12 mouse cellular contexts compared by ENCODE assay signal in the genomic region with DNA sequence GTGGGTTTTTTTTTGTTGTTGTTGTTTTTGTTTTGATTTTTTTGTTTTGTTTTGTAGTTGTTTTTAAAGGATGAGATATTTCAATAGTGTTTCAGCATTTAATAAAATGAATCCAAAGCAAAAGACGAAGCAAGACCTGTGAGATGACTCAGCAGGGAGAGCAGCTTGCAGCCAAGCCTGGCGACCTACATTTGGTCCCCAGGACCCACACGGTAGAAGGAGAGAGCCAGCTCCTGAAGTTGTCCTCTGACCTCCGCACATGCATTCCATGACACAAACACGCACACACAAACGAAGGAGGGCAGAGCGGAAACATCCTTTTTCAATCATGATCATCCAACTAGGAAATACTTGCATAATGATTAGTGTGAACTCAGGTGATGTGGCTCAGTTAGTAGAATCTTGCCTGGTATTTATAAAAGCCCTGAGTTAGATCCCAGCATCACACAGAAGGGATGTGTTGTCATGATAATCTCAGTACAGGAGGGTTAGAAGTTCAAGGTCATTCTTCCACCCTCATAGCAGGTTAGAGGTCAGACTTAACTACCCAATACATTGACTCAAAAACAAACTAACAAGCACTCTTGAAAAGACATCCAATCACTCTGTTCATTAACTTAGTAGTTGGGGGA.
A peak's percentile ranks its signal among the peaks of the same experiment; 100 is the strongest.
DNase-seq lines count a peak whose midpoint lies in the region; ATAC-seq lines count a peak whose summit lies in the region.
"Had no signal": no experiment of that assay in that cellular context is flagged by ENCODE, and none has a peak within 500 bp of the region (broad histone marks: within the 10 kb centered on the region; RNA-seq: fewer than 3 reads in every experiment).

No protein-coding gene starts in this region.

- no peak overlapping the region for H3K4me2 ChIP-seq in forebrain, embryonic 12.5 days
- no peak overlapping the region for H3K4me2 ChIP-seq in midbrain, embryonic 14.5 days (ENCODE audit: low read length)
- H3K4me2 ChIP-seq in midbrain, embryonic 11.5 days = no peak overlapping the region
- H3K4me2 ChIP-seq: heart, embryonic 12.5 days; limb, embryonic 15.5 days had no signal

- H3K36me3 ChIP-seq in forebrain, embryonic 12.5 days (replicated peaks) = no peaks in the 10 kb centered on the region
- H3K36me3 ChIP-seq in forebrain, embryonic 10.5 days (replicated peaks) = no peaks in the 10 kb centered on the region
- H3K36me3 ChIP-seq in midbrain, embryonic 14.5 days (ENCODE audit: control insufficient read depth, insufficient read depth, low read length) = no peaks in the 10 kb centered on the region
- H3K36me3 ChIP-seq in midbrain, embryonic 11.5 days (ENCODE audit: control insufficient read depth, insufficient read depth, low read length) = no peaks in the 10 kb centered on the region
- H3K36me3 ChIP-seq: G1E; limb, embryonic 15.5 days had no signal

- H3K27ac ChIP-seq in forebrain, embryonic 12.5 days = 0 out of 2 replicates have a peak overlapping the region, but pooled peaks have one; percentile 20
- no peak overlapping the region for H3K27ac ChIP-seq in forebrain, embryonic 10.5 days
- 0 out of 2 replicates have a peak overlapping the region, but pooled peaks have one; percentile 5 for H3K27ac ChIP-seq in midbrain, embryonic 14.5 days (replicated peaks; ENCODE audit: low read depth, low read length)
- no peak overlapping the region for H3K27ac ChIP-seq in midbrain, embryonic 11.5 days (ENCODE audit: low read depth, low read length)
- H3K27ac ChIP-seq: limb, embryonic 15.5 days had no signal

- H3K27me3 ChIP-seq in forebrain, embryonic 12.5 days = no peaks in the 10 kb centered on the region
- H3K27me3 ChIP-seq in forebrain, embryonic 10.5 days (ENCODE audit: poor library complexity, severe bottlenecking) = no peaks in the 10 kb centered on the region
- no peaks in the 10 kb centered on the region for H3K27me3 ChIP-seq in midbrain, embryonic 14.5 days (ENCODE audit: control insufficient read depth, insufficient read depth, low read length)
- no peaks in the 10 kb centered on the region for H3K27me3 ChIP-seq in midbrain, embryonic 11.5 days (ENCODE audit: control insufficient read depth, insufficient read depth, low read length)
- H3K27me3 ChIP-seq: heart, embryonic 12.5 days; limb, embryonic 15.5 days had no signal

- H3K9me3 ChIP-seq in forebrain, embryonic 12.5 days = no peaks in the 10 kb centered on the region
- H3K9me3 ChIP-seq in forebrain, embryonic 10.5 days = no peaks in the 10 kb centered on the region
- no peaks in the 10 kb centered on the region for H3K9me3 ChIP-seq in midbrain, embryonic 14.5 days (ENCODE audit: control insufficient read depth, low read length)
- H3K9me3 ChIP-seq in midbrain, embryonic 11.5 days (ENCODE audit: control insufficient read depth, low read length) = no peaks in the 10 kb centered on the region
- H3K9me3 ChIP-seq: heart, embryonic 12.5 days; limb, embryonic 15.5 days had no signal

- H3K4me3 ChIP-seq in forebrain, embryonic 12.5 days (replicated peaks) = no peak overlapping the region
- H3K4me3 ChIP-seq in forebrain, embryonic 10.5 days = no peak overlapping the region
- H3K4me3 ChIP-seq in midbrain, embryonic 14.5 days (replicated peaks; ENCODE audit: low read depth, low read length) = no peak overlapping the region
- no peak overlapping the region for H3K4me3 ChIP-seq in midbrain, embryonic 11.5 days (ENCODE audit: low read depth, low read length)
- H3K4me3 ChIP-seq: heart, embryonic 12.5 days; limb, embryonic 15.5 days had no signal

- no peak for ATAC-seq in forebrain, embryonic 12.5 days (ENCODE audit: low FRiP score)
- ATAC-seq in midbrain, embryonic 14.5 days (ENCODE audit: low FRiP score, low TSS enrichment) = no peak
- ATAC-seq in midbrain, embryonic 11.5 days (ENCODE audit: low FRiP score) = no peak

- WGBS in forebrain, embryonic 12.5 days = 84% methylated on average over 7 of the region's 7 CpGs
- 86% methylated on average over 7 of the region's 7 CpGs for WGBS in forebrain, embryonic 10.5 days
- 75% methylated on average over 7 of the region's 7 CpGs for whole genome bisulfite sequencing in midbrain, embryonic 14.5 days
- WGBS in midbrain, embryonic 11.5 days = 89% methylated on average over 7 of the region's 7 CpGs

- DNase-seq in forebrain, embryonic 10.5 days (ENCODE audit: extremely low spot score, low spot score) = no peak
- no peak for DNase-seq in midbrain, embryonic 14.5 days
- no peak for DNase-seq in midbrain, embryonic 11.5 days (ENCODE audit: low spot score, missing footprints)
- peak; percentile 52 to 74 for DNase-seq in cerebellum, postnatal 14 days
- DNase-seq in thymus, postnatal 36 days = no peak
- no peak for DNase-seq in yolk sac, embryonic 10.5 days (ENCODE audit: low spot score)
- no peak for DNase-seq in thymus, postnatal 14 days

- no peak overlapping the region for H3K9ac ChIP-seq in forebrain, embryonic 12.5 days
- H3K9ac ChIP-seq in midbrain, embryonic 14.5 days (replicated peaks; ENCODE audit: low read length) = no peak overlapping the region
- H3K9ac ChIP-seq in midbrain, embryonic 11.5 days (ENCODE audit: low read length) = no peak overlapping the region
- H3K9ac ChIP-seq: heart, embryonic 12.5 days; limb, embryonic 15.5 days; lung, embryonic 14.5 days had no signal

- peaks cover 13% of the 10 kb centered on the region for H3K4me1 ChIP-seq in forebrain, embryonic 12.5 days
- H3K4me1 ChIP-seq in forebrain, embryonic 10.5 days = 0 out of 2 replicates have a peak, but pooled peaks cover 4% of the 10 kb centered on the region
- peaks cover 13% of the 10 kb centered on the region for H3K4me1 ChIP-seq in midbrain, embryonic 14.5 days (ENCODE audit: control insufficient read depth, insufficient read depth, low read length)
- H3K4me1 ChIP-seq in midbrain, embryonic 11.5 days (ENCODE audit: control insufficient read depth, insufficient read depth, low read length) = no peaks in the 10 kb centered on the region

Comparison
In these comparisons a context has a peak if more than half of its experiments do, and no peak if none do; other contexts are left out.
1. H3K27ac ChIP-seq: peak in forebrain, embryonic 12.5 days (single experiment) and midbrain, embryonic 14.5 days (single experiment); none in forebrain, embryonic 10.5 days (single experiment) and midbrain, embryonic 11.5 days (single experiment).
2. DNase-seq: peak in cerebellum, postnatal 14 days (2 of 2); none in forebrain, embryonic 10.5 days (single experiment), midbrain, embryonic 14.5 days (single experiment), midbrain, embryonic 11.5 days (single experiment), thymus, postnatal 36 days (0 of 2), yolk sac, embryonic 10.5 days (single experiment) and thymus, postnatal 14 days (single experiment).